Mouse (Mus musculus): ENCODE results near the gene Layn. TPM values are rescaled to one million over a fixed set of nuclear protein-coding genes. Genes with fewer than 3 reads are reported as not detected.
A peak's percentile ranks its signal among the peaks of the same experiment; 100 is the strongest.

Layn gene
- total RNA-seq, 4 experiments from 2014 or later: 0.48 to 1.6 (median 1.0) TPM

GRCm38 (mm10) chr9:51032785-51033529 lies 43.9 kb downstream of the Layn start:
- no peak for DNase-seq (ENCODE audit: low spot score in 2 of 2)

GRCm38 (mm10) chr9:51032291-51032690 lies 44.6 kb downstream of the Layn start:
- DNase-seq (ENCODE audit: low spot score in 2 of 2): no peak

- no peak for DNase-seq (ENCODE audit: low spot score in 2 of 2)
These were observed 45.3 kb downstream of the Layn start for GRCm38 (mm10) chr9:51031603-51032002.

GRCm38 (mm10) chr9:51030147-51030546 lies 46.7 kb downstream of the Layn start:
- no peak for DNase-seq (ENCODE audit: low spot score in 2 of 2)

DNA sequence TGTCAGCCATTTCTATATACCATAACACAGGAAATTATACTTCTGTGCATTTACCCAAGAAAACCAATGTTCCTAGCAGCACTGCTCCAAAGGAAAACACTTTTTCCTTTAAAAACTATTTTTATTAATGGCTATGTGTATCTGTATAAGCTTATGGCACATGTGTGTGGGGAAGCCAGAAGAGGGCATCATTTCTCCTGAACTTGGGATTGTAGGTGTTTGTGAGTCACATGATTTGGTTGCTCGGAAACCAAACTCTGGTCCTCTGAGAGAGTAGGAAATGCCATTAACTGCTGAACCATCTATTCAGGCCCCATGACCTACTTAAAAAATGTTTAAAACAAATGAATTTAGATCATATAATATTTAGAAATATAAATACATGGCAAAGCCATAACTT lies 49.9 kb downstream of the Layn start:
- no peak for DNase-seq (ENCODE audit: low spot score in 2 of 2)

DNA sequence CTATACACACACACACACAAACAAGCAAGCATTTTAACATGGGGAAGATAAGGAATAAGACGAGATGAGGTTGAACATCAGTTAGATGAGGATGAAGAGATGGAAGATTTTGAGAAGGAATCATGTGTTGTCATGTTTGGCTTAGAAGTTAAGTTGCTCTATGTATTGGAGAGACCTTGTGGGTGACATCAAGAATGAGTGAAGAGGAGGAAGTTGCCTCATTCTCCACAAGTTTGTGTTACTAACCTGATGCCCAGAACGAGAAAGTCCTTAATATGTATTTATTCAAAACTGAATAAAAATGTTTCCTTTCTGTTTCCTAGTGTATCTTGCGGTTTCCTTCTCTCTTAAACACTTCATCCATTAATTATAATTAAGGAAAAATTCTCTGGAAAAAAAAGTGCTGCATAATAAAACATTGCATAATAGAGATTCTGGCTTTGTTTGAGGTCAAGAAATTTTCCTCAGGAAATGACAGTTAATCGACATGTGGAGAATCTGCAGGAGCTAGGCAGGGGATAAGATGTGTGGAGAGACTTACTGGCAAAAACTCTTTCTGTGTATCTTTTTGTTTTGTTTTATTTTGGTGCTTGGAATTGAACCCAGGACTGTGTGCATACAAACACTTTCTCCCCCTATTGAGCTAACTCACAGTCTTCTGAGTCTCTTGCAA lies 55.6 kb downstream of the Layn start:
- no peak for DNase-seq (ENCODE audit: low spot score in 2 of 2)

DNA sequence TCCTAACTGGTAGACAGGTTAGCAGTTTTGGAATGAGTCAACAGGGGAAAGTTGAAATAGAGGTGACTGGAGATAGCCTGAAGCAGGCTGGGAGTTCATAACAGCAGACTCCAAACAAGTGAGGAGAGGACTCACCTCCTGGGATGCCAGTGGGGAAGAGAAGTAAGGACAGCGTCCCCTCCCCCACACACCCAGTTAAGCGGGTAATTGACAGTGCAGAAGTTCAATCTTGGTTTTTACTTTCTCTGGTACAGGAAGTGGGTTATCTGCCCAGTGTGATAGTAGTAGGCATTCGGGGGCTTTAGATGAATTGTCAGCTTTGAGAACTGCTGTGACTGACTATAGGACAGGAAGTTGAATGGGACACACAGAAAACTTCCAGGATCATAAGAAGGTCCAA lies 56.5 kb downstream of the Layn start:
- no peak for DNase-seq (ENCODE audit: low spot score in 2 of 2)

- no peak for DNase-seq (ENCODE audit: low spot score in 2 of 2)
These were observed 57.2 kb downstream of the Layn start for GRCm38 (mm10) chr9:51019670-51020069.

DNA sequence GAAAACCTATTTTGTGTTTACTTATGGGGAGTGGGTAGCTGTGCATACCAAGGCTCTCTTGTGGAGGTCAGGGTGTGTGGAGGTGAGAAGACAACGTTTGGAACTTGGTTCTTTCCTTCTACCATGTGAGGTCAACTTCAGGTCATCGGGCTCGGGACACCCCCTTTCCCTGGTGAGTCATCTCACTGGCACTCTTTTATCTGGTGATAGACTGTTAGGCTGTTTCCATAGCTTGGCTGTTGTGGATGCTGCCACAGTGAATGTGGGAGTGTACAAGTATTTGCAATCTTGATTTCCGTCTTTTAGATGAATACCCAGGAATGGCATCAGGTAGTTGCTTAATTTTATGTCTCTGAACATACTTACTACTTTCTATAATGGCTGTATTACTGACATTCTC lies 61.2 kb downstream of the Layn start:
- DNase-seq (ENCODE audit: low spot score in 2 of 2): no peak

DNA sequence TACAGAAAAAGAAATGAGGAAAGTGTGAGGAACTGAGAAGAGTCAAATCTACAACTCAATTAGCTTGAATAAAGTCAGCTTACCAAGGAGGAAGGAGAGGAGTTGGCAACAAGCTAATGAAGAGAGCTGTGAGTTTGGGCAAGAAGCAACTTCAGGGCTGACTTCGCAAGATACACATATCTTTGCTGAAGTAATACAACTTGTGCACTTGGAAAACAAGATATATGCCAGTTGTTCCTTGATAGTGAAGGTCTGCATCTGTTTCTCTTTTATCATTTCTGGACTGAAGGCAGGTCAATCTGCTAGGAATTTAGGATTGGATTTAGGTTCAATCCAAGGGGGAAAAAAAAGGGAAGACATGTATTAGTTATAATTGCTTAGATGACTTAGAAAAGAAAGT lies 63.2 kb downstream of the Layn start:
- DNase-seq (ENCODE audit: low spot score in 2 of 2): no peak

DNA sequence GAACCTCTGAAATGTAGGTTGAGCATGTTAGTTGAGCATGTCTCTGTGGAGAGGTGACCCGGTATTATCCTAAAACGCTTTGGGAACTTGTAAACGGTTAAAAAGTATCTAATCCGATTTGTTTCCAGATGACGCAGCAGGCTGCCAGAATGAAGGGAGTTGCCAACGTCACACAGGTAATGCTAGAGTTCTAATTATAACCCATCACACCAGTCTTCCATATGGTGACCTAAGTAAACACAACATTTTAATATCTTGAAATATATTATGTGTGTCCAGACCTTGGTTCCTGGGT lies 67.3 kb downstream of the Layn start:
- DNase-seq (ENCODE audit: low spot score in 2 of 2): peak in 1 of 2 experiments; percentile 3

DNA sequence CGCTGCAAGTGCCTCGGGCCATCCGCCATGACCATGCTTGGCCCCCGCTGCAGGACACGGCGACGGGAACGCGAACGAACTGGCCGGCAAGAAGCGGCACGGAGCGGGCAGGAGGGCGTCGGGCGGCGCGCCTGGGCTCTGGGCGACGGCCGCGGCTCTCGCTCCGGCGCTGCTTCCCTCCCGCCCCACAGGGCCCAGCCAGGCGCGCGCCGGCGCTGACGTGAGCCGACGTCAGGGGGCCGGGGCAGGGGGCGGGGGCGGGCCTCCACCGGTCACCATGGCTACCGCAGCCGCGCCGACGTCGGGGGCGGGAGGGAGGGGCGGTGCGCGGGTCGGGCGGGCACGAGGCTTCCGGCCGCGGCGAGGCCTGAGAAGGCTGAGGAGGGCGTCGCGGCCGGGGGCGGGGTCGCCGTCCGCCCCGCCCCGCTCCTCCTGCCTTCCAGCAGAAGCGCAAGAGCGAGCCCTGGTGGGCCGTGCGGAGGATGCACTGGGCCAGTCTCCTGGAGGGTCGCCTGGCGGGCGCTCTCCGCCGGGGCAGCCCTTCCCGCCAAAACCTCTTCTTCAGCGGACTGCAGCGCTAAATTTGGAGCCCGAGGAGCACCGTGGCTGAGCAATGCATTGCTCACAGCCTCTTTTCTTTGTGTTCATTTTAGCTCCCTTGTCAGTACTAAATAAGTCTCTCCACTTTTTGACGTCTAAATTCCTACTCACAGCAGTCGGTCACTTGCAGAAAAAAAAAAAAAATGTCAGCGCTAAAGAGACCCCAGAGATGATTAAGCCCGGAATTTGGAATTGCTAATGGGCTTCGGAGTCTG lies 67.8 kb downstream of the Layn start, which contains the start of gene Sik2:
Gene Sik2 (minus strand): TSS at position 233 of the 815 bp plus-strand sequence.
- peak; percentile 78 to 85 for DNase-seq (ENCODE audit: low spot score in 2 of 2)

- DNase-seq (ENCODE audit: low spot score in 2 of 2): peak; percentile 3 to 5
These were observed 68.6 kb downstream of the Layn start for GRCm38 (mm10) chr9:51008068-51008840.

DNA sequence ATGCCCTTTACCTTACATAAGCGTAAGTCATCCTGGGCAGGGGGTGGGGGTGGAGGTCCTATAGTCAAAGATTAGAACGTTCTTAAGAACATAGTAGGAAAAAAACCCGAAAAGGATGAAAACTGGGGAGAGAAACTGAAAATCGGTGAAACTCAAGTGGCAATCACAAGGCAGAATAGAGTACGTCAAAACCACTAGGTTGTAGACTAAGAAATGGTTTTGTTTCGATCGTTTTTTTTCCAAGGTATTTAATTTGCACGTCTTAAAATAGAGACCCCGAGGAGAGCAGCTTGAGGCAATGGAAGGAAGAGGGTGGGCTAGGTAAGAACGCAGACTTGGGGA lies 69.2 kb downstream of the Layn start:
- no peak for DNase-seq (ENCODE audit: low spot score in 2 of 2)

- peak in 1 of 2 experiments; percentile 6 for DNase-seq (ENCODE audit: low spot score in 2 of 2)
These were observed 70.0 kb downstream of the Layn start for GRCm38 (mm10) chr9:51006846-51007245.

Small RNA genes within 50 kb of the gene (microRNA-seq; reads per million reads assigned to microRNA genes)
- gene Mir34b (not detected), gene Mir34c (23.3 reads per million, percentile 23 among the genes with 10 or more reads in this experiment)

Other genes with a start within 250 kb of the Layn start
- 1 to 10 TPM; 6.5 to 7.4 (median 7.0) TPM for gene Ppp2r1b, start 231.8 kb downstream of the Layn start, total RNA-seq (2022)
- gene Sik2, start 68.0 kb downstream of the Layn start, total RNA-seq (2022): 10 to 100 TPM; 23.9 to 29.8 (median 27.2) TPM
- gene Btg4, start 16.2 kb downstream of the Layn start, total RNA-seq (2022): not detected
- not detected for gene 4833427G06Rik, start 25.0 kb upstream of the Layn start, total RNA-seq (2022)
- gene Gm32742, start 88.4 kb upstream of the Layn start, total RNA-seq (2022): not detected
- not detected for gene Pou2af1, start 136.6 kb upstream of the Layn start, total RNA-seq (2022)
- 1 to 10 TPM in 1 of 4 experiments, under 1 TPM in 2, not detected in 1; 0.24 to 1.1 (median 0.46) TPM for gene Colca2, start 201.5 kb upstream of the Layn start, total RNA-seq (2022)